Mouse (Mus musculus) c-Kit-negative CD71-positive TER-119-positive erythroid progenitor cells, embryonic 14.5 days (primary cell): ENCODE data around the gene Gm5797.
"Not testable (repeated sequence)": the region's sequence is repeated elsewhere in the genome, so short reads cannot be mapped to it uniquely, and the experiment has no call there.

Source experiments
- DNase-seq: peaks from one replicate; pipeline ENCODE4 v3.0.0-alpha.2; 2013; ENCODE audit warnings: low read depth, low spot score

The Gm5797 gene

DNA sequence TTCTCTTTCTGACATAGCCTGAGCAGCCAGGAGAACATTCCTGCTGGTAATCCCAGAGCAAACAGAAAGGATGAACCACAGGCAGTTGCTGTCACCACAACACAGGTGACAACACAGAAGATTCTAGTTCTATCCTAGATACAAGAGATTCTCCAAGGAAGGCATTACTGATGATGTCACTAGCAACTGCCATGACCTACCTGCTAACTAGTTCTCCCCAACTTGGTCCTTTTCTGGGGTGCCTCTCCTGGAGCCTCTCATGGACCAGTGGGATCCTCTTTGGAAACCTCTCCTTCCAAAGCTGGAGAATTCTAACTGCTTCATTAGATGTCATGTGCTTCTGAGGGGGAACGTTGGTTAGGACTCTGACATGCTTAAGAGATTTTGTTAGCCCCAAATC is at the start of gene Gm5797:
Gene Gm5797 (minus strand): TSS at position 101 of the 400 bp plus-strand sequence.
- DNase-seq = not testable (repeated sequence)

DNA sequence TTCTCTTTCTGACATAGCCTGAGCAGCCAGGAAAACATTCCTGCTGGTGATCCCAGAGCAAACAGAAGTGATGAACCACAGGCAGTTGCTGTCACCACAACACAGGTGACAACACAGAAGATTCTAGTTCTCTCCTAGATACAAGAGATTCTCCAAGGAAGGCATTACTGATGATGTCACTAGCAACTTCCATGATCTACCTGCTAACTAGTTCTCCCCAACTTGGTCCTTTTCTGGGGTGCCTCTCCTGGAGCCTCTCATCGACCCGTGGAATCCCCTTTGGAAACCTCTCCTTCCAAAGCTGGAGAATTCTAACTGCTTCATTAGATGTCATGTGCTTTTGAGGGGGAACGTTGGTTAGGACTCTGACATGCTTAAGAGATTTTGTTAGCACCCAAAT is 32.8 kb upstream of the Gm5797 start, which contains the start of gene Gm8374:
Gene Gm8374 (minus strand): TSS at position 101 of the 400 bp plus-strand sequence.
- DNase-seq = not testable (repeated sequence)

DNA sequence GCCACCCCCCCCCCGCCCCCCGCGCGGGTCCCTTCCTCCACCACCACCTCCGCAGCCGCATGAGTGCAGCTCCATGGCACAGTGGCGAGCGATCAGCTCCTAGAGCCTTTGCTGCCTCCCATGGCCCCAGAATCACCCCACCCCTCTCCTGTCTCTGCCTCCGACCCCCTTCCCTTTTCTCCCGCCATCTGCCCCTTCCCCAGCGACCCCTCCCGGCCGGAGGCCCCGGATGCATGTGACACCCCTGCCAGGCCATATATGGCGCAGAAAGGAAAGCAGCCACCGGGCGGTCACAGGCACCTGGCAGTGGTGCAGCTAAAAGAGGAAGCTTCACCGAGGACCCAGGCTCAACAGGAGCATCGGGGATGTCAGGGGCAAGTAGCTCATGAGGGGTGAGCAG is 17.1 kb downstream of the Gm5797 start:
- not testable (repeated sequence) for DNase-seq

DNA sequence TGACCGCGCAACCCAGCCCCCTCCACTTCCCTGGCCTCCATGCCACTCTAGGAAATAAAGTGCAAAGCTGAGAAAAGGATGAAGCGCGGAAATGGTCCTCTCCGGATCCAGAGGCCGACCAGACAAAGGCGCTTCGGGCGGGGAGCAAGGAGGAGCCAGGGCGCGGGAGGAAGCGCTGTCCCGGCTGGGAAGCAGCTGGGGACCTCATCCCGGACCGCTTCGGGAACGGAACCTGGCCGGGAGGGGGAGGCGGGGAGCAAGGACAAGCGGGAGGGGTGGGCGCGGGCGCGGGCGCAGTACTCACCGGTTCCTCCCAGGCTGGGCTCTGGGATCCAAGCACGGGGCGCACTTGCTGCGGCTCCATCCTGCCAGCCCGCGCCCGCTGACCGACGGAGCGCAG is 17.5 kb downstream of the Gm5797 start, which contains the start of gene Gm3739:
Gene Gm3739 (minus strand): TSS at position 389 of the 400 bp plus-strand sequence.
- DNase-seq = not testable (repeated sequence)
